Mouse (Mus musculus): ENCODE results near the gene Ngly1. TPM values are rescaled to one million over a fixed set of nuclear protein-coding genes. Genes with fewer than 3 reads are reported as not detected.

The Ngly1 gene
- polyA plus RNA-seq, 1 experiment from 2014 or later = 24.4 TPM

Other genes with a start within 250 kb of the Ngly1 start
- 1.1 and 2.0 TPM in 2 replicates for gene Oxsm, start 528 bp downstream of the Ngly1 start, polyA plus RNA-seq (2014; fragmentation: Nextera tagmentation; extraction: Ambion mirVana)
- gene Top2b, start 115.9 kb downstream of the Ngly1 start, polyA plus RNA-seq (2014; fragmentation: Nextera tagmentation; extraction: Ambion mirVana) = 155 and 168 TPM in 2 replicates

Data from limb, embryonic 11.5 days (tissue).